Mouse (Mus musculus) liver, embryonic 18 days (tissue): Measurements from ENCODE around the gene Mien1. TPM values are rescaled to one million over a fixed set of nuclear protein-coding genes. Genes with fewer than 3 reads are reported as not detected.

Experiments
- polyA plus RNA-seq: library from polyadenylated mRNA; depleted of rRNA; stranded (reverse); fragments of >200 nt; gene quantifications from 2 replicates; pipeline ENCODE4 v1.2.3, GENCODE M21; 2012; rRNA removed

Mien1 gene
- polyA plus RNA-seq = 47.0 and 54.6 TPM in 2 replicates

GRCm38 (mm10) chr11:98438331-98439158, at the start of gene Mien1:
TSS of gene Mien1 (minus strand) at chr11:98438991.

GRCm38 (mm10) chr11:98446213-98446561, 7.4 kb upstream of the Mien1 start, which contains the start of gene Grb7:
TSS of gene Grb7 (plus strand) at chr11:98446394.

GRCm38 (mm10) chr11:98412273-98412796, 26.5 kb downstream of the Mien1 start, which contains the start of gene Erbb2:
TSS of gene Erbb2 (plus strand) at chr11:98412470.

GRCm38 (mm10) chr11:98400161-98400726, 38.5 kb downstream of the Mien1 start, which contains the start of gene Pgap3:
TSS of gene Pgap3 (minus strand) at chr11:98400490.

Other genes with a start within 250 kb of the Mien1 start
- 7.7 and 8.1 TPM in 2 replicates for gene Med1, start 245.7 kb downstream of the Mien1 start, polyA plus RNA-seq
- gene Cdk12, start 235.9 kb downstream of the Mien1 start, polyA plus RNA-seq = 9.2 and 11.4 TPM in 2 replicates
- gene Neurod2, start 109.3 kb downstream of the Mien1 start, polyA plus RNA-seq = not detected in 2 replicates
- gene Ppp1r1b, start 90.6 kb downstream of the Mien1 start, polyA plus RNA-seq = 2.5 and 3.4 TPM in 2 replicates
- 24.3 and 28.8 TPM in 2 replicates for gene Stard3, start 80.6 kb downstream of the Mien1 start, polyA plus RNA-seq
- gene Tcap, start 55.2 kb downstream of the Mien1 start, polyA plus RNA-seq = 0.22 TPM in 1 of 2 replicates, not detected in the other
- gene Pnmt, start 52.5 kb downstream of the Mien1 start, polyA plus RNA-seq = 0.08 TPM in 1 of 2 replicates, not detected in the other
- 3.2 and 3.8 TPM in 2 replicates for gene Pgap3, start 38.5 kb downstream of the Mien1 start, polyA plus RNA-seq
- gene Erbb2, start 26.5 kb downstream of the Mien1 start, polyA plus RNA-seq = 1.2 and 1.4 TPM in 2 replicates
- 55.0 and 55.3 TPM in 2 replicates for gene Grb7, start 7.4 kb upstream of the Mien1 start, polyA plus RNA-seq
- gene Ikzf3, start 107.0 kb upstream of the Mien1 start, polyA plus RNA-seq = 1.1 TPM in 2 replicates
- 0.30 and 0.43 TPM in 2 replicates for gene Zpbp2, start 112.1 kb upstream of the Mien1 start, polyA plus RNA-seq
- gene Ormdl3, start 148.4 kb upstream of the Mien1 start, polyA plus RNA-seq = 27.8 and 29.1 TPM in 2 replicates
- gene Lrrc3c, start 159.3 kb upstream of the Mien1 start, polyA plus RNA-seq = not detected in 2 replicates
- gene Gm12355, start 186.7 kb upstream of the Mien1 start, polyA plus RNA-seq = 0.07 and 0.10 TPM in 2 replicates
- gene Gsdma3, start 187.4 kb upstream of the Mien1 start, polyA plus RNA-seq = not detected in 2 replicates
- not detected in 2 replicates for gene Gsdma2, start 207.8 kb upstream of the Mien1 start, polyA plus RNA-seq
- not detected in 2 replicates for gene Gsdma, start 225.4 kb upstream of the Mien1 start, polyA plus RNA-seq
- gene Psmd3, start 243.6 kb upstream of the Mien1 start, polyA plus RNA-seq = 62.1 and 63.2 TPM in 2 replicates